Mouse (Mus musculus): Measurements from ENCODE around the gene 1700018F24Rik.
"Not testable (repeated sequence)": the region's sequence is repeated elsewhere in the genome, so short reads cannot be mapped to it uniquely, and the experiment has no call there.

Gene 1700018F24Rik

GRCm38 (mm10) chr5:145042690-145043089 lies at the start of gene 1700018F24Rik:
Gene 1700018F24Rik (plus strand): TSS chr5:145042990.
- ATAC-seq (ENCODE audit: insufficient number of reproducible peaks, low FRiP score, low TSS enrichment) = not testable (repeated sequence)

- ATAC-seq (ENCODE audit: insufficient number of reproducible peaks, low FRiP score, low TSS enrichment) = no peak
These were observed 44.3 kb upstream of the 1700018F24Rik start for GRCm38 (mm10) chr5:144998491-144998890.

- ATAC-seq (ENCODE audit: insufficient number of reproducible peaks, low FRiP score, low TSS enrichment) = no peak
These were observed 39.4 kb upstream of the 1700018F24Rik start for GRCm38 (mm10) chr5:145003362-145003761.

GRCm38 (mm10) chr5:145004495-145004894 lies 38.3 kb upstream of the 1700018F24Rik start:
- no peak for ATAC-seq (ENCODE audit: insufficient number of reproducible peaks, low FRiP score, low TSS enrichment)

- ATAC-seq (ENCODE audit: insufficient number of reproducible peaks, low FRiP score, low TSS enrichment) = no peak
These were observed 37.2 kb upstream of the 1700018F24Rik start for GRCm38 (mm10) chr5:145005596-145005995.

GRCm38 (mm10) chr5:145008878-145009659 lies 33.7 kb upstream of the 1700018F24Rik start:
- ATAC-seq (ENCODE audit: insufficient number of reproducible peaks, low FRiP score, low TSS enrichment) = no peak

GRCm38 (mm10) chr5:145014278-145014677 lies 28.5 kb upstream of the 1700018F24Rik start:
- ATAC-seq (ENCODE audit: insufficient number of reproducible peaks, low FRiP score, low TSS enrichment) = no peak

GRCm38 (mm10) chr5:145016761-145017160 lies 26.0 kb upstream of the 1700018F24Rik start:
- ATAC-seq (ENCODE audit: insufficient number of reproducible peaks, low FRiP score, low TSS enrichment) = not testable (repeated sequence)

GRCm38 (mm10) chr5:145020254-145020653 lies 22.5 kb upstream of the 1700018F24Rik start:
- not testable (repeated sequence) for ATAC-seq (ENCODE audit: insufficient number of reproducible peaks, low FRiP score, low TSS enrichment)

- ATAC-seq (ENCODE audit: insufficient number of reproducible peaks, low FRiP score, low TSS enrichment) = not testable (repeated sequence)
These were observed 22.1 kb upstream of the 1700018F24Rik start for GRCm38 (mm10) chr5:145020712-145021111.

- ATAC-seq (ENCODE audit: insufficient number of reproducible peaks, low FRiP score, low TSS enrichment) = not testable (repeated sequence)
These were observed 12.3 kb upstream of the 1700018F24Rik start for GRCm38 (mm10) chr5:145030476-145030875.

GRCm38 (mm10) chr5:145032391-145032790 lies 10.4 kb upstream of the 1700018F24Rik start, which contains the start of gene Gm4871:
Gene Gm4871 (minus strand): TSS chr5:145032754.
- ATAC-seq (ENCODE audit: insufficient number of reproducible peaks, low FRiP score, low TSS enrichment) = not testable (repeated sequence)

- no peak for ATAC-seq (ENCODE audit: insufficient number of reproducible peaks, low FRiP score, low TSS enrichment)
These were observed 1.2 kb upstream of the 1700018F24Rik start for GRCm38 (mm10) chr5:145041628-145042027.

GRCm38 (mm10) chr5:145054187-145054586 lies 11.4 kb downstream of the 1700018F24Rik start:
- not testable (repeated sequence) for ATAC-seq (ENCODE audit: insufficient number of reproducible peaks, low FRiP score, low TSS enrichment)

GRCm38 (mm10) chr5:145057907-145058306 lies 15.1 kb downstream of the 1700018F24Rik start:
- ATAC-seq (ENCODE audit: insufficient number of reproducible peaks, low FRiP score, low TSS enrichment) = no peak

GRCm38 (mm10) chr5:145058722-145059121 lies 15.9 kb downstream of the 1700018F24Rik start:
- no peak for ATAC-seq (ENCODE audit: insufficient number of reproducible peaks, low FRiP score, low TSS enrichment)

GRCm38 (mm10) chr5:145059524-145059923 lies 16.7 kb downstream of the 1700018F24Rik start:
- ATAC-seq (ENCODE audit: insufficient number of reproducible peaks, low FRiP score, low TSS enrichment) = no peak

- no peak for ATAC-seq (ENCODE audit: insufficient number of reproducible peaks, low FRiP score, low TSS enrichment)
These were observed 22.1 kb downstream of the 1700018F24Rik start for GRCm38 (mm10) chr5:145064765-145065340.

- ATAC-seq (ENCODE audit: insufficient number of reproducible peaks, low FRiP score, low TSS enrichment) = no peak
These were observed 26.1 kb downstream of the 1700018F24Rik start for GRCm38 (mm10) chr5:145068863-145069262.

- ATAC-seq (ENCODE audit: insufficient number of reproducible peaks, low FRiP score, low TSS enrichment) = peak; percentile 45; the same call in 1 of the 2 replicates
These were observed 26.9 kb downstream of the 1700018F24Rik start for GRCm38 (mm10) chr5:145069707-145070106.

- no peak for ATAC-seq (ENCODE audit: insufficient number of reproducible peaks, low FRiP score, low TSS enrichment)
These were observed 28.6 kb downstream of the 1700018F24Rik start for GRCm38 (mm10) chr5:145071342-145071741.
